Mouse (Mus musculus): ENCODE data around the gene Nme3. TPM values are rescaled to one million over a fixed set of nuclear protein-coding genes. Genes with fewer than 3 reads are reported as not detected.
"Not testable (repeated sequence)": the region's sequence is repeated elsewhere in the genome, so short reads cannot be mapped to it uniquely, and the experiment has no call there.

The Nme3 gene
- total and polyA plus RNA-seq, 2 experiments from 2014 or later = 74.7 to 75.7 TPM

DNA sequence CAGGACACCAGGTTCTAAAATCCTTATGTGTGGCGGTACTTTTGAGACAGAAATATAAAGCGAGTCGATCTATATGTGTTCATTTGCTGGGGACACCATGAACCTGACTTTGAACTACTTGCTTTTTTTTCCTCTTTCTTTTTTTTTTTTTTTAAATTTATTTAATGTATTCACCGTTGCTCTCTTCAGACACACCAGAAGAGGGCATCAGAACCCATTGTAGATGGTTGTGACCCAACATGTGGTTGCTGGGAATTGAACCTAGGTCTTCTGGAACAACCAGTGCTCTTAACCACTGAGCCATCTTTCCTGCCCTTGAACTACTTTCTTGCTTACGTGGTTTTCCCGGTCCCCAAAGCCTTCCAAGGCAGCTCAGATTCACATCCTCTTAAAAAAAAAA lies 41.0 kb downstream of the Nme3 start:
- Histone ChIP-seq H3K9me3 (ENCODE audit: low read length) (no peaks in the 10 kb centered on the region), H3K4me1 (ENCODE audit: insufficient read depth) (peaks cover 16% of the 10 kb centered on the region), H3K27me3 (ENCODE audit: insufficient read depth, low read length) (no peaks in the 10 kb centered on the region), H3K4me3 (ENCODE audit: low read depth, low read length) (peak overlapping the region; percentile 90), H3K36me3 (ENCODE audit: insufficient read depth) (peaks cover 3% of the 10 kb centered on the region), H3K4me2 (ENCODE audit: low read depth) (peak overlapping the region; percentile 68), H3K9ac (peak overlapping the region; percentile 92), H3K27ac (ENCODE audit: low read depth, low read length) (peak overlapping the region; percentile 92)
- WGBS = 43% methylated on average over 6 of the region's 6 CpGs
- ATAC-seq (no peak), DNase-seq (no peak)
- TF ChIP-seq CTCF (IDR thresholded peaks at IDR 0.05; ENCODE audit: low read depth) = peak; percentile 47

GRCm38 (mm10) chr17:24942453-24942852 lies 46.2 kb downstream of the Nme3 start:
- H3K9me3 ChIP-seq (ENCODE audit: low read length) = not testable (repeated sequence)

GRCm38 (mm10) chr17:24943036-24943435 lies 46.7 kb downstream of the Nme3 start:
- Histone ChIP-seq H3K27ac (ENCODE audit: low read depth, low read length) (no peak overlapping the region), H3K4me1 (ENCODE audit: insufficient read depth) (no peaks in the 10 kb centered on the region), H3K9me3 (ENCODE audit: low read length) (no peaks in the 10 kb centered on the region), H3K4me3 (ENCODE audit: low read depth, low read length) (no peak overlapping the region), H3K36me3 (ENCODE audit: insufficient read depth) (peaks cover 37% of the 10 kb centered on the region), H3K9ac (no peak overlapping the region), H3K27me3 (ENCODE audit: insufficient read depth, low read length) (no peaks in the 10 kb centered on the region), H3K4me2 (ENCODE audit: low read depth) (no peak overlapping the region)
- DNase-seq = no peak
- no peak for ATAC-seq
- no peak for TF ChIP-seq CTCF (IDR thresholded peaks at IDR 0.05; ENCODE audit: low read depth)
- 86% methylated on average over 7 of the region's 7 CpGs for WGBS

More at GRCm38 (mm10) chr17:24942453-24942852, 46.2 kb downstream of the Nme3 start:
- WGBS = 13% methylated on average over 2 of the region's 2 CpGs
- H3K4me2 ChIP-seq (ENCODE audit: low read depth); H3K4me1 ChIP-seq (ENCODE audit: insufficient read depth); H3K27me3 ChIP-seq (ENCODE audit: insufficient read depth, low read length); H3K4me3 ChIP-seq (ENCODE audit: low read depth, low read length); H3K27ac ChIP-seq (ENCODE audit: low read depth, low read length); H3K9ac ChIP-seq: not testable (repeated sequence)
- peak; percentile 68 for TF ChIP-seq CTCF (IDR thresholded peaks at IDR 0.05; ENCODE audit: low read depth)
- ATAC-seq (peak; percentile 86), DNase-seq (peak; percentile 11)
- peaks cover 32% of the 10 kb centered on the region for H3K36me3 ChIP-seq (ENCODE audit: insufficient read depth)

GRCm38 (mm10) chr17:24943589-24943988 lies 47.3 kb downstream of the Nme3 start:
- not testable (repeated sequence) for H3K9me3 ChIP-seq (ENCODE audit: low read length); H3K27me3 ChIP-seq (ENCODE audit: insufficient read depth, low read length); H3K9ac ChIP-seq; H3K27ac ChIP-seq (ENCODE audit: low read depth, low read length); H3K4me2 ChIP-seq (ENCODE audit: low read depth); H3K4me3 ChIP-seq (ENCODE audit: low read depth, low read length); ATAC-seq; DNase-seq; H3K4me1 ChIP-seq (ENCODE audit: insufficient read depth)
- WGBS = 89% methylated on average over 1 of the region's 1 CpGs
- peaks cover 43% of the 10 kb centered on the region for H3K36me3 ChIP-seq (ENCODE audit: insufficient read depth)

Other genes starting within 250 kb of the Nme3 start
- gene Slc9a3r2, start 246.2 kb upstream of the Nme3 start, total RNA-seq (2014; rRNA removed) = 43.5 and 54.5 TPM in 2 replicates
- 42.0 and 48.3 TPM in 2 replicates for gene Slc9a3r2, start 246.2 kb upstream of the Nme3 start, polyA plus RNA-seq (2015; fragmentation: Nextera tagmentation; extraction: Ambion mirVana)
- gene Npw, start 238.0 kb upstream of the Nme3 start, total RNA-seq (2014; rRNA removed) = not detected in 2 replicates
- gene Npw, start 238.0 kb upstream of the Nme3 start, polyA plus RNA-seq (2015; fragmentation: Nextera tagmentation; extraction: Ambion mirVana) = 0.64 and 0.96 TPM in 2 replicates
- 31.2 and 41.5 TPM in 2 replicates for gene Zfp598, start 226.8 kb upstream of the Nme3 start, total RNA-seq (2014; rRNA removed)
- 14.6 and 15.0 TPM in 2 replicates for gene Zfp598, start 226.8 kb upstream of the Nme3 start, polyA plus RNA-seq (2015; fragmentation: Nextera tagmentation; extraction: Ambion mirVana)
- gene Syngr3, start 206.5 kb upstream of the Nme3 start, total RNA-seq (2014; rRNA removed) = 218 and 221 TPM in 2 replicates
- gene Syngr3, start 206.5 kb upstream of the Nme3 start, polyA plus RNA-seq (2015; fragmentation: Nextera tagmentation; extraction: Ambion mirVana) = 255 and 290 TPM in 2 replicates
- 34.5 and 34.7 TPM in 2 replicates for gene Gfer, start 200.3 kb upstream of the Nme3 start, total RNA-seq (2014; rRNA removed)
- gene Gfer, start 200.3 kb upstream of the Nme3 start, polyA plus RNA-seq (2015; fragmentation: Nextera tagmentation; extraction: Ambion mirVana) = 35.4 and 38.0 TPM in 2 replicates
- gene Noxo1, start 200.3 kb upstream of the Nme3 start, total RNA-seq (2014; rRNA removed) = 3.8 and 4.5 TPM in 2 replicates
- gene Noxo1, start 200.3 kb upstream of the Nme3 start, polyA plus RNA-seq (2015; fragmentation: Nextera tagmentation; extraction: Ambion mirVana) = 1.4 and 2.5 TPM in 2 replicates
- gene Tbl3, start 188.8 kb upstream of the Nme3 start, total RNA-seq (2014; rRNA removed) = 39.0 and 59.2 TPM in 2 replicates
- 45.7 and 48.0 TPM in 2 replicates for gene Tbl3, start 188.8 kb upstream of the Nme3 start, polyA plus RNA-seq (2015; fragmentation: Nextera tagmentation; extraction: Ambion mirVana)
- 0.69 TPM in 1 of 2 replicates, not detected in the other for gene Rnf151, start 178.4 kb upstream of the Nme3 start, total RNA-seq (2014; rRNA removed)
- gene Rnf151, start 178.4 kb upstream of the Nme3 start, polyA plus RNA-seq (2015; fragmentation: Nextera tagmentation; extraction: Ambion mirVana) = not detected in 2 replicates
- 2,317 and 3,198 TPM in 2 replicates for gene Rps2, start 178.4 kb upstream of the Nme3 start, total RNA-seq (2014; rRNA removed)
- gene Rps2, start 178.4 kb upstream of the Nme3 start, polyA plus RNA-seq (2015; fragmentation: Nextera tagmentation; extraction: Ambion mirVana) = 884 and 936 TPM in 2 replicates
- 151 and 199 TPM in 2 replicates for gene Ndufb10, start 172.0 kb upstream of the Nme3 start, total RNA-seq (2014; rRNA removed)
- gene Ndufb10, start 172.0 kb upstream of the Nme3 start, polyA plus RNA-seq (2015; fragmentation: Nextera tagmentation; extraction: Ambion mirVana) = 312 and 351 TPM in 2 replicates
- not detected in 2 replicates for gene Rpl3l, start 168.7 kb upstream of the Nme3 start, total RNA-seq (2014; rRNA removed)
- gene Rpl3l, start 168.7 kb upstream of the Nme3 start, polyA plus RNA-seq (2015; fragmentation: Nextera tagmentation; extraction: Ambion mirVana) = 0.34 TPM in 1 of 2 replicates, not detected in the other
- 19.3 and 27.4 TPM in 2 replicates for gene Msrb1, start 159.9 kb upstream of the Nme3 start, total RNA-seq (2014; rRNA removed)
- 28.4 and 28.6 TPM in 2 replicates for gene Msrb1, start 159.9 kb upstream of the Nme3 start, polyA plus RNA-seq (2015; fragmentation: Nextera tagmentation; extraction: Ambion mirVana)
- gene Hs3st6, start 143.5 kb upstream of the Nme3 start, total RNA-seq (2014; rRNA removed) = 0.57 TPM in 1 of 2 replicates, not detected in the other
- gene Hs3st6, start 143.5 kb upstream of the Nme3 start, polyA plus RNA-seq (2015; fragmentation: Nextera tagmentation; extraction: Ambion mirVana) = 0.45 and 0.53 TPM in 2 replicates
- not detected in 2 replicates for gene Meiob, start 92.2 kb upstream of the Nme3 start, total RNA-seq (2014; rRNA removed)
- gene Meiob, start 92.2 kb upstream of the Nme3 start, polyA plus RNA-seq (2015; fragmentation: Nextera tagmentation; extraction: Ambion mirVana) = 0.08 and 0.15 TPM in 2 replicates
- 62.0 and 62.8 TPM in 2 replicates for gene Hagh, start 56.4 kb upstream of the Nme3 start, total RNA-seq (2014; rRNA removed)
- 61.6 and 66.6 TPM in 2 replicates for gene Hagh, start 56.4 kb upstream of the Nme3 start, polyA plus RNA-seq (2015; fragmentation: Nextera tagmentation; extraction: Ambion mirVana)
- gene Fahd1, start 46.1 kb upstream of the Nme3 start, total RNA-seq (2014; rRNA removed) = 15.1 and 16.6 TPM in 2 replicates
- gene Fahd1, start 46.1 kb upstream of the Nme3 start, polyA plus RNA-seq (2015; fragmentation: Nextera tagmentation; extraction: Ambion mirVana) = 13.5 and 15.6 TPM in 2 replicates
- 0.48 TPM in 1 of 2 replicates, not detected in the other for gene Igfals, start 30.5 kb upstream of the Nme3 start, total RNA-seq (2014; rRNA removed)
- gene Igfals, start 30.5 kb upstream of the Nme3 start, polyA plus RNA-seq (2015; fragmentation: Nextera tagmentation; extraction: Ambion mirVana) = 0.18 TPM in 1 of 2 replicates, not detected in the other
- 40.5 and 50.6 TPM in 2 replicates for gene Nubp2, start 10.2 kb upstream of the Nme3 start, total RNA-seq (2014; rRNA removed)
- 67.3 and 80.1 TPM in 2 replicates for gene Nubp2, start 10.2 kb upstream of the Nme3 start, polyA plus RNA-seq (2015; fragmentation: Nextera tagmentation; extraction: Ambion mirVana)
- 75.7 and 91.0 TPM in 2 replicates for gene Spsb3, start 9.9 kb upstream of the Nme3 start, total RNA-seq (2014; rRNA removed)
- 89.8 and 97.8 TPM in 2 replicates for gene Spsb3, start 9.9 kb upstream of the Nme3 start, polyA plus RNA-seq (2015; fragmentation: Nextera tagmentation; extraction: Ambion mirVana)
- 35.6 and 36.6 TPM in 2 replicates for gene Eme2, start 1.4 kb upstream of the Nme3 start, total RNA-seq (2014; rRNA removed)
- 14.7 and 17.9 TPM in 2 replicates for gene Eme2, start 1.4 kb upstream of the Nme3 start, polyA plus RNA-seq (2015; fragmentation: Nextera tagmentation; extraction: Ambion mirVana)
- 39.5 and 45.5 TPM in 2 replicates for gene Mrps34, start 1.4 kb upstream of the Nme3 start, total RNA-seq (2014; rRNA removed)
- gene Mrps34, start 1.4 kb upstream of the Nme3 start, polyA plus RNA-seq (2015; fragmentation: Nextera tagmentation; extraction: Ambion mirVana) = 128 and 138 TPM in 2 replicates
- gene Mapk8ip3, start 40.5 kb downstream of the Nme3 start, total RNA-seq (2014; rRNA removed) = 128 and 151 TPM in 2 replicates
- gene Mapk8ip3, start 40.5 kb downstream of the Nme3 start, polyA plus RNA-seq (2015; fragmentation: Nextera tagmentation; extraction: Ambion mirVana) = 50.3 and 65.1 TPM in 2 replicates
- gene Jpt2, start 64.2 kb downstream of the Nme3 start, total RNA-seq (2014; rRNA removed) = 52.3 and 64.7 TPM in 2 replicates
- 46.2 and 58.4 TPM in 2 replicates for gene Jpt2, start 64.2 kb downstream of the Nme3 start, polyA plus RNA-seq (2015; fragmentation: Nextera tagmentation; extraction: Ambion mirVana)
- 16.2 and 21.5 TPM in 2 replicates for gene Cramp1l, start 119.3 kb downstream of the Nme3 start, total RNA-seq (2014; rRNA removed)
- gene Cramp1l, start 119.3 kb downstream of the Nme3 start, polyA plus RNA-seq (2015; fragmentation: Nextera tagmentation; extraction: Ambion mirVana) = 1.9 and 2.9 TPM in 2 replicates
- gene Ift140, start 119.6 kb downstream of the Nme3 start, total RNA-seq (2014; rRNA removed) = 31.8 and 37.7 TPM in 2 replicates
- gene Ift140, start 119.6 kb downstream of the Nme3 start, polyA plus RNA-seq (2015; fragmentation: Nextera tagmentation; extraction: Ambion mirVana) = 11.6 and 15.2 TPM in 2 replicates
- 9.0 and 11.9 TPM in 2 replicates for gene Tmem204, start 187.1 kb downstream of the Nme3 start, total RNA-seq (2014; rRNA removed)
- gene Tmem204, start 187.1 kb downstream of the Nme3 start, polyA plus RNA-seq (2015; fragmentation: Nextera tagmentation; extraction: Ambion mirVana) = 10.3 and 10.6 TPM in 2 replicates
- 51.9 and 92.2 TPM in 2 replicates for gene Telo2, start 219.5 kb downstream of the Nme3 start, total RNA-seq (2014; rRNA removed)
- gene Telo2, start 219.5 kb downstream of the Nme3 start, polyA plus RNA-seq (2015; fragmentation: Nextera tagmentation; extraction: Ambion mirVana) = 32.4 and 35.6 TPM in 2 replicates
- gene Ptx4, start 224.3 kb downstream of the Nme3 start, total RNA-seq (2014; rRNA removed) = 1.2 TPM in 1 of 2 replicates, not detected in the other
- 0.20 and 0.54 TPM in 2 replicates for gene Ptx4, start 224.3 kb downstream of the Nme3 start, polyA plus RNA-seq (2015; fragmentation: Nextera tagmentation; extraction: Ambion mirVana)
- gene Clcn7, start 236.9 kb downstream of the Nme3 start, total RNA-seq (2014; rRNA removed) = 29.2 and 33.1 TPM in 2 replicates
- gene Clcn7, start 236.9 kb downstream of the Nme3 start, polyA plus RNA-seq (2015; fragmentation: Nextera tagmentation; extraction: Ambion mirVana) = 14.8 and 19.0 TPM in 2 replicates